Mouse (Mus musculus) right cerebral cortex, postnatal 36 days (tissue): Measurements from ENCODE around the gene Capns1.

Experiments used
- DNase-seq, 2 experiments: peaks; one replicate each; pipeline ENCODE4 v3.0.0; 2022; ENCODE audit warnings: low spot score in 2 of 2, mixed read lengths in 1 of 2

Capns1 gene

GRCm38 (mm10) chr7:30170283-30170951, 28.2 kb downstream of the Capns1 start:
- DNase-seq, result no peak

GRCm38 (mm10) chr7:30169583-30170282, 28.9 kb downstream of the Capns1 start, which contains the start of gene Zfp146:
Gene Zfp146, minus strand, starts transcription at chr7:30169750.
- peak; percentile 92 to 96 for DNase-seq

- no peak for DNase-seq
Observed at GRCm38 (mm10) chr7:30168914-30169582, 29.6 kb downstream of the Capns1 start.

- DNase-seq, result no peak
Observed at GRCm38 (mm10) chr7:30164745-30165144, 33.9 kb downstream of the Capns1 start.

GRCm38 (mm10) chr7:30163113-30163512, 35.5 kb downstream of the Capns1 start:
- no peak for DNase-seq

- DNase-seq, result no peak
Observed at GRCm38 (mm10) chr7:30155507-30155906, 43.1 kb downstream of the Capns1 start.

GRCm38 (mm10) chr7:30154040-30154439, 44.6 kb downstream of the Capns1 start:
- no peak for DNase-seq

GRCm38 (mm10) chr7:30147011-30147410, 51.6 kb downstream of the Capns1 start:
- DNase-seq, result no peak

- DNase-seq, result peak; percentile 64 to 67
Observed at GRCm38 (mm10) chr7:30143555-30144209, 54.9 kb downstream of the Capns1 start.

GRCm38 (mm10) chr7:30143170-30143554, 55.4 kb downstream of the Capns1 start:
- DNase-seq, result no peak
